Mouse (Mus musculus): ENCODE data around the gene Kcnq2.

- TF ChIP-seq CTCF (IDR thresholded peaks at IDR 0.05; ENCODE audit: borderline replicate concordance, control insufficient read depth, extremely low read depth, insufficient read depth, low read length, poor library complexity) (no peak), POLR2A (IDR thresholded peaks at IDR 0.05; ENCODE audit: control insufficient read depth, extremely low read depth, insufficient read depth, low read length, poor library complexity) (no peak)
These were observed 91.7 kb downstream of the Kcnq2 start, which contains the start of gene Chrna4 for GRCm38 (mm10) chr2:181043437-181043836.
